ENCODE assay signal across 23 mouse cellular contexts in genomic region chr6:117012621-117013020, GRCm38 (mm10).
DNase-seq lines count a peak whose midpoint lies in the region; ATAC-seq lines count a peak whose summit lies in the region.
"Had no signal": no experiment of that assay in that cellular context is flagged by ENCODE, and none has a peak within 500 bp of the region (broad histone marks: within the 10 kb centered on the region; RNA-seq: fewer than 3 reads in every experiment).

No protein-coding gene starts in this region.

- H3K4me2 ChIP-seq in forebrain, embryonic 16.5 days (ENCODE audit: low read length) = no peak overlapping the region
- H3K4me2 ChIP-seq: embryonic facial prominence, embryonic 12.5 days; forebrain, embryonic 12.5 days had no signal

- H3K4me1 ChIP-seq in hindbrain, embryonic 10.5 days (replicated peaks) = no peaks in the 10 kb centered on the region
- no peaks in the 10 kb centered on the region for H3K4me1 ChIP-seq in forebrain, embryonic 16.5 days (replicated peaks; ENCODE audit: control insufficient read depth, insufficient read depth, low read length)
- H3K4me1 ChIP-seq: embryonic facial prominence, embryonic 10.5 days; embryonic facial prominence, embryonic 12.5 days; forebrain, embryonic 10.5 days; forebrain, embryonic 12.5 days had no signal

- H3K9ac ChIP-seq in forebrain, embryonic 16.5 days (replicated peaks; ENCODE audit: low read depth, low read length) = no peak overlapping the region
- H3K9ac ChIP-seq: embryonic facial prominence, embryonic 12.5 days; forebrain, embryonic 12.5 days; forebrain, postnatal 0 days had no signal

- H3K36me3 ChIP-seq in hindbrain, embryonic 10.5 days = no peaks in the 10 kb centered on the region
- no peaks in the 10 kb centered on the region for H3K36me3 ChIP-seq in forebrain, embryonic 16.5 days (ENCODE audit: control insufficient read depth, insufficient read depth)
- H3K36me3 ChIP-seq: embryonic facial prominence, embryonic 10.5 days; embryonic facial prominence, embryonic 12.5 days; forebrain, embryonic 10.5 days; forebrain, embryonic 12.5 days had no signal

- no peaks in the 10 kb centered on the region for H3K27me3 ChIP-seq in hindbrain, embryonic 10.5 days (ENCODE audit: insufficient read depth, poor library complexity, severe bottlenecking)
- no peaks in the 10 kb centered on the region for H3K27me3 ChIP-seq in forebrain, embryonic 16.5 days (replicated peaks; ENCODE audit: control insufficient read depth, insufficient read depth, low read length)
- H3K27me3 ChIP-seq: embryonic facial prominence, embryonic 12.5 days; forebrain, embryonic 12.5 days had no signal

- H3K4me3 ChIP-seq in hindbrain, embryonic 10.5 days = no peak overlapping the region
- no peak overlapping the region for H3K4me3 ChIP-seq in forebrain, embryonic 16.5 days (replicated peaks; ENCODE audit: low read length)
- H3K4me3 ChIP-seq: embryonic facial prominence, embryonic 10.5 days; embryonic facial prominence, embryonic 12.5 days; forebrain, embryonic 10.5 days; forebrain, embryonic 12.5 days had no signal

- H3K9me3 ChIP-seq in hindbrain, embryonic 10.5 days = no peaks in the 10 kb centered on the region
- no peaks in the 10 kb centered on the region for H3K9me3 ChIP-seq in forebrain, embryonic 16.5 days (ENCODE audit: control insufficient read depth, low read length)
- H3K9me3 ChIP-seq: embryonic facial prominence, embryonic 10.5 days; embryonic facial prominence, embryonic 12.5 days; forebrain, embryonic 10.5 days; forebrain, embryonic 12.5 days had no signal

- WGBS in hindbrain, embryonic 10.5 days = 87% methylated on average over 5 of the region's 5 CpGs
- WGBS in forebrain, embryonic 16.5 days = 87% methylated on average over 5 of the region's 5 CpGs

- no peak for ATAC-seq in erythroid progenitor cell, adult 5-6 weeks (replicated peaks; ENCODE audit: low FRiP score, poor library complexity, severe bottlenecking)
- ATAC-seq in forebrain, embryonic 16.5 days = no peak
- ATAC-seq: activated CD4-positive, CD25-positive, alpha-beta regulatory T cell, adult 4 months; forebrain, embryonic 14.5 days; forebrain, postnatal 0 days had no signal

- H3K27ac ChIP-seq in hindbrain, embryonic 10.5 days = no peak overlapping the region
- no peak overlapping the region for H3K27ac ChIP-seq in forebrain, embryonic 16.5 days (ENCODE audit: low read length)
- H3K27ac ChIP-seq: embryonic facial prominence, embryonic 10.5 days; embryonic facial prominence, embryonic 12.5 days; forebrain, embryonic 10.5 days; forebrain, embryonic 12.5 days had no signal

- peak; percentile 92 for DNase-seq in 3T3-L1 (ENCODE audit: low read depth, low spot score)
- DNase-seq in 416B (ENCODE audit: low read depth) = peak; percentile 2
- DNase-seq in NIH3T3 (ENCODE audit: low read depth) = peak; percentile 65
- peak; percentile 55 for DNase-seq in brain, adult 2 months (ENCODE audit: low read depth, low spot score)
- DNase-seq in hindbrain, embryonic 10.5 days (ENCODE audit: low spot score) = no peak
- no peak for DNase-seq in adrenal gland, adult (ENCODE audit: inconsistent age in 2 of 2, low spot score in 1 of 2)
- DNase-seq: adrenal gland, adult 2 months; adrenal gland, postnatal 10 days; adrenal gland, postnatal 25 days; cerebellum, adult 11-12 months; cerebellum, adult 2 months; cerebellum, adult 9-10 months; cerebellum, postnatal 10 days; cerebellum, postnatal 25 days; forebrain, postnatal 0 days had no signal

Comparison
In these comparisons a context has a peak if more than half of its experiments do, and no peak if none do; other contexts are left out.
1. DNase-seq: peak in 3T3-L1 (single experiment), 416B (single experiment), NIH3T3 (single experiment) and brain, adult 2 months (single experiment); none in hindbrain, embryonic 10.5 days (single experiment) and adrenal gland, adult (0 of 2).